Mouse (Mus musculus): ENCODE measurements around the gene Syt16. TPM values are rescaled to one million over a fixed set of nuclear protein-coding genes. Genes with fewer than 3 reads are reported as not detected.

Gene Syt16
- polyA plus RNA-seq, 1 experiment from 2014 or later: 0.24 TPM

- no peak overlapping the region for H3K9ac ChIP-seq
- H3K4me3 ChIP-seq: no peak overlapping the region
- H3K4me1 ChIP-seq (replicated peaks): peaks cover 5% of the 10 kb centered on the region
- no peak overlapping the region for H3K27ac ChIP-seq
- no peaks in the 10 kb centered on the region for H3K27me3 ChIP-seq
- 53% methylated on average over 7 of the region's 7 CpGs for WGBS
- ATAC-seq (replicated peaks; ENCODE audit: insufficient number of reproducible peaks, insufficient read depth, low FRiP score, low read depth): no peak
- H3K9me3 ChIP-seq (replicated peaks): no peaks in the 10 kb centered on the region
- H3K36me3 ChIP-seq: no peaks in the 10 kb centered on the region
- H3K4me2 ChIP-seq: no peak overlapping the region
Observed at GRCm38 (mm10) chr12:74014739-74015270, 17.3 kb downstream of the Syt16 start.

- 78% methylated on average over 5 of the region's 5 CpGs for WGBS
- no peak overlapping the region for H3K27ac ChIP-seq
- H3K4me3 ChIP-seq: no peak overlapping the region
- no peaks in the 10 kb centered on the region for H3K27me3 ChIP-seq
- H3K36me3 ChIP-seq: no peaks in the 10 kb centered on the region
- H3K9me3 ChIP-seq (replicated peaks): no peaks in the 10 kb centered on the region
- H3K4me2 ChIP-seq: no peak overlapping the region
- H3K9ac ChIP-seq: no peak overlapping the region
- no peak for ATAC-seq (replicated peaks; ENCODE audit: insufficient number of reproducible peaks, insufficient read depth, low FRiP score, low read depth)
- peaks cover 5% of the 10 kb centered on the region for H3K4me1 ChIP-seq (replicated peaks)
Observed at GRCm38 (mm10) chr12:74015491-74015890, 18.0 kb downstream of the Syt16 start.

GRCm38 (mm10) chr12:74023260-74023659 is 25.8 kb downstream of the Syt16 start:
- Histone ChIP-seq H3K36me3 (no peaks in the 10 kb centered on the region), H3K9me3 (replicated peaks) (no peaks in the 10 kb centered on the region), H3K4me1 (replicated peaks) (no peaks in the 10 kb centered on the region), H3K27me3 (no peaks in the 10 kb centered on the region), H3K4me3 (no peak overlapping the region), H3K27ac (no peak overlapping the region), H3K9ac (no peak overlapping the region), H3K4me2 (no peak overlapping the region)
- no peak for ATAC-seq (replicated peaks; ENCODE audit: insufficient number of reproducible peaks, insufficient read depth, low FRiP score, low read depth)
- 76% methylated on average over 5 of the region's 5 CpGs for WGBS

GRCm38 (mm10) chr12:74024912-74025311 is 27.5 kb downstream of the Syt16 start:
- Histone ChIP-seq H3K4me1 (replicated peaks) (no peaks in the 10 kb centered on the region), H3K9me3 (replicated peaks) (no peaks in the 10 kb centered on the region), H3K27ac (no peak overlapping the region), H3K4me3 (no peak overlapping the region), H3K9ac (no peak overlapping the region), H3K36me3 (no peaks in the 10 kb centered on the region), H3K4me2 (no peak overlapping the region), H3K27me3 (no peaks in the 10 kb centered on the region)
- 86% methylated on average over 2 of the region's 2 CpGs for WGBS
- ATAC-seq (replicated peaks; ENCODE audit: insufficient number of reproducible peaks, insufficient read depth, low FRiP score, low read depth): no peak

DNA sequence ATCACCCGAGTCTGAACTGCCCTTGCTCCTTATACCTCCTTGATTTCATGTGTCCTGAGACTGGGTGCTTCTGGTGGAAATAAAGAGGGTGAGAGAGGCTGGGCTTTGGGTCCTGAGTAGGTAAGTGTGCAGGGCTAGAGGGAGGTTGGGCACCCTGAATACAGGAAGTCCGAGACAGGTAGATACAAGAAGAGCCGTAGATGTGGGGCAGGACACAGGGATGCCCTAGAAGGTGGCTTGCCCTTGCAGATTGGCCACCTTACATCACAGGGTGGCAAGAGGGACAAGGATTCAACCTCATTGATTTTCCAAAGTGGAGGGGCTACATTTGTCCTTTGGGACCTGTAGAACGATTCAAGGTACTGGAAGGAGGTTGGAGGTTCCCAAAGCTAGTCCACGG is 45.8 kb downstream of the Syt16 start:
- Histone ChIP-seq H3K9me3 (replicated peaks) (no peaks in the 10 kb centered on the region), H3K4me1 (replicated peaks) (no peaks in the 10 kb centered on the region), H3K4me2 (no peak overlapping the region), H3K4me3 (no peak overlapping the region), H3K27ac (no peak overlapping the region), H3K9ac (no peak overlapping the region), H3K36me3 (no peaks in the 10 kb centered on the region), H3K27me3 (no peaks in the 10 kb centered on the region)
- WGBS: 84% methylated on average over 5 of the region's 5 CpGs
- ATAC-seq (replicated peaks; ENCODE audit: insufficient number of reproducible peaks, insufficient read depth, low FRiP score, low read depth): no peak

GRCm38 (mm10) chr12:74043755-74044154 is 46.3 kb downstream of the Syt16 start:
- H3K9me3 ChIP-seq (replicated peaks): no peaks in the 10 kb centered on the region
- H3K27ac ChIP-seq: no peak overlapping the region
- H3K4me3 ChIP-seq: no peak overlapping the region
- H3K27me3 ChIP-seq: no peaks in the 10 kb centered on the region
- no peak for ATAC-seq (replicated peaks; ENCODE audit: insufficient number of reproducible peaks, insufficient read depth, low FRiP score, low read depth)
- no peak overlapping the region for H3K9ac ChIP-seq
- no peaks in the 10 kb centered on the region for H3K36me3 ChIP-seq
- no peaks in the 10 kb centered on the region for H3K4me1 ChIP-seq (replicated peaks)
- no peak overlapping the region for H3K4me2 ChIP-seq
- WGBS: 55% methylated on average over 6 of the region's 6 CpGs

GRCm38 (mm10) chr12:74044241-74044640 is 46.8 kb downstream of the Syt16 start:
- no peak overlapping the region for H3K27ac ChIP-seq
- no peak overlapping the region for H3K9ac ChIP-seq
- no peaks in the 10 kb centered on the region for H3K36me3 ChIP-seq
- no peak for ATAC-seq (replicated peaks; ENCODE audit: insufficient number of reproducible peaks, insufficient read depth, low FRiP score, low read depth)
- 77% methylated on average over 4 of the region's 4 CpGs for WGBS
- no peaks in the 10 kb centered on the region for H3K4me1 ChIP-seq (replicated peaks)
- H3K4me2 ChIP-seq: no peak overlapping the region
- no peak overlapping the region for H3K4me3 ChIP-seq
- H3K27me3 ChIP-seq: no peaks in the 10 kb centered on the region
- no peaks in the 10 kb centered on the region for H3K9me3 ChIP-seq (replicated peaks)

DNA sequence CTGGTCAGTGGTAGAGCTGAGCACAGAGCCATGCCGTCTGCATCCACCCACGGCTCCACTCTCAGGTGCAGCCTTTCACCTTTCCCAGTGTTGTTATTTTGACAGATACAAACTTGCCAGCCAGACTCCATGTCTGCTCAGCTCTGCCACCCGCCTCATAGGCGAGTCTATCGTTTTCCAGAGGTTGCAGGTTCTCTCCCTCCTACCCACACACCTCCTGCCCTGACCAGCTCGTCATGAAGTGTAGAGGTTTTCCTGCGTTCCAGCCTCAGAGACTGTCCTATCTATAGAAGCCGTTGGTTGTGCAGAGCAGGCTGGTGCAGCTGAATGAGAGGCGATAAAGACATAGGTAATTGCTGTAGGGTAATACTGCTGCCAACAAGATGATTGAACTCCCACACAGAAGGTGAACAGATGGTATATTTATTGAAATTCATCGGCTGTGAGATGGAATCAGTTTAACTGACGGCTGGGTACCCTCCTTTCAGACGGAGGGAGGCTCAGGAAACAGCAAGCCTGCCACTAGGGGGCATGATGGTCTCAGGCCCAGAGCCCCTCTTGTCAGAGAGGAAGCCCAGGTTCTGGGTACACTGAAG is 58.0 kb downstream of the Syt16 start:
- no peak overlapping the region for H3K27ac ChIP-seq
- H3K9me3 ChIP-seq (replicated peaks): no peaks in the 10 kb centered on the region
- H3K9ac ChIP-seq: no peak overlapping the region
- no peak for ATAC-seq (replicated peaks; ENCODE audit: insufficient number of reproducible peaks, insufficient read depth, low FRiP score, low read depth)
- H3K4me2 ChIP-seq: no peak overlapping the region
- no peaks in the 10 kb centered on the region for H3K4me1 ChIP-seq (replicated peaks)
- no peaks in the 10 kb centered on the region for H3K36me3 ChIP-seq
- no peaks in the 10 kb centered on the region for H3K27me3 ChIP-seq
- WGBS: 44% methylated on average over 12 of the region's 12 CpGs
- H3K4me3 ChIP-seq: no peak overlapping the region

DNA sequence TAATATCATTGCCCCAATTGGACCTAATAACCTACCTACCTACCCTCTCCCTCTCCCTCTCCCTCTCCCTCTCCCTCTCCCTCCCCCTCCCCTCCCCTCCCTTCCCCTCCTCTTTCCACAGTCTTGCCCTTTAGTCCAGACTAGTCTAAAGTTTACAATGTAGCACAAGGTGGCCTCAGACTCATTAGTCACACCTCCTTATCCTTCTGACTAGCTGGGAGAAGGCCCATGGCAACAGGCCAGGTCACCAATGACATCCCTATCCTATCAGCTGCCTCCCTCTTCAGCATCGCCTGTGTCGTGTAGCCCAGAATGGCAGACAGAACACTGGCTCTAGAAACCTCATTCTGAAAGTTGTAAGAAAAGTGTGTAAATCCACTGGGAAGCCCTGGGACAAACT is 58.7 kb downstream of the Syt16 start:
- Histone ChIP-seq H3K9ac (no peak overlapping the region), H3K27ac (no peak overlapping the region), H3K27me3 (no peaks in the 10 kb centered on the region), H3K4me1 (replicated peaks) (no peaks in the 10 kb centered on the region), H3K4me2 (no peak overlapping the region), H3K4me3 (no peak overlapping the region), H3K36me3 (no peaks in the 10 kb centered on the region), H3K9me3 (replicated peaks) (no peaks in the 10 kb centered on the region)
- ATAC-seq (replicated peaks; ENCODE audit: insufficient number of reproducible peaks, insufficient read depth, low FRiP score, low read depth): peak; percentile 31; the same call in 1 of the 2 replicates
- 19% methylated on average over 2 of the region's 2 CpGs for WGBS

GRCm38 (mm10) chr12:74062547-74062946 is 65.1 kb downstream of the Syt16 start:
- no peak for ATAC-seq (replicated peaks; ENCODE audit: insufficient number of reproducible peaks, insufficient read depth, low FRiP score, low read depth)
- H3K27me3 ChIP-seq: no peaks in the 10 kb centered on the region
- no peaks in the 10 kb centered on the region for H3K9me3 ChIP-seq (replicated peaks)
- WGBS: 89% methylated on average over 1 of the region's 1 CpGs
- no peaks in the 10 kb centered on the region for H3K36me3 ChIP-seq
- H3K4me1 ChIP-seq (replicated peaks): no peaks in the 10 kb centered on the region
- no peak overlapping the region for H3K4me3 ChIP-seq
- H3K4me2 ChIP-seq: no peak overlapping the region
- no peak overlapping the region for H3K9ac ChIP-seq
- H3K27ac ChIP-seq: no peak overlapping the region

DNA sequence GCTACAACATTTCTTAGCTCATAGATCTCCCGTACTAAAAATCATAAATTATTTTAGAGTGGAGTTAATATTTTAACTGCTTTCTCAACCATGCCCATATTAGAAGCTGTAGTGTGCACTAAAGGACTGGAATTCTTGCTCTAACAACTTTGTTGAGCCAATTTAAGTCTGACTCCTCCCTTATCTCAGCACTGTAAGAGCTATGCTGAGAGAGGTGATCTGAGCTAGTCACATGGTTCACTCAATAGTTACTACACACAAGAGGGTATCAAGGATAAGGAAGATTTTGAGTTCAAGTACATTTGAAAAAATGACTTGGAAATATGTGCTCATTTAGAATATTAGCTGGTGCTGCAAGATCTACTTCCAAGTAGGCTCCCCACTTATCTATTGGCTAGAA is 71.5 kb downstream of the Syt16 start:
- Histone ChIP-seq H3K27me3 (no peaks in the 10 kb centered on the region), H3K4me3 (no peak overlapping the region), H3K27ac (no peak overlapping the region), H3K9me3 (replicated peaks) (no peaks in the 10 kb centered on the region), H3K9ac (no peak overlapping the region), H3K36me3 (no peaks in the 10 kb centered on the region), H3K4me1 (replicated peaks) (no peaks in the 10 kb centered on the region), H3K4me2 (no peak overlapping the region)
- 88% methylated on average over 1 of the region's 1 CpGs for WGBS
- ATAC-seq (replicated peaks; ENCODE audit: insufficient number of reproducible peaks, insufficient read depth, low FRiP score, low read depth): no peak

- ATAC-seq (replicated peaks; ENCODE audit: insufficient number of reproducible peaks, insufficient read depth, low FRiP score, low read depth): no peak
Observed at GRCm38 (mm10) chr12:74075590-74075989, 78.1 kb downstream of the Syt16 start.

More at GRCm38 (mm10) chr12:74075590-74075989, 78.1 kb downstream of the Syt16 start:
- Histone ChIP-seq H3K9me3 (replicated peaks) (no peaks in the 10 kb centered on the region), H3K4me2 (no peak overlapping the region), H3K9ac (no peak overlapping the region), H3K4me1 (replicated peaks) (no peaks in the 10 kb centered on the region), H3K36me3 (no peaks in the 10 kb centered on the region), H3K27me3 (no peaks in the 10 kb centered on the region), H3K4me3 (no peak overlapping the region), H3K27ac (no peak overlapping the region)
- WGBS: 71% methylated on average over 3 of the region's 3 CpGs

All from heart, embryonic 15.5 days (tissue).